Mouse (Mus musculus) liver (tissue): ENCODE results near the gene Zbtb8os.

Experiments used
- DNase-seq: peaks from one replicate; pipeline ENCODE4 v3.0.0-alpha.2; 2020; ENCODE audit warnings: mixed read lengths

Zbtb8os gene

GRCm38 (mm10) chr4:129335216-129336074 lies at the start of gene Zbtb8os, which contains the start of gene Rbbp4:
TSS of gene Zbtb8os (plus strand) at chr4:129335695.
TSS of gene Rbbp4 (minus strand) at chr4:129335370.
- DNase-seq, result peak; percentile 100

- DNase-seq, result no peak
These were observed 49.4 kb upstream of the Zbtb8os start for GRCm38 (mm10) chr4:129286001-129286682.

- DNase-seq, result no peak
These were observed 48.6 kb upstream of the Zbtb8os start for GRCm38 (mm10) chr4:129286683-129287471.

DNA sequence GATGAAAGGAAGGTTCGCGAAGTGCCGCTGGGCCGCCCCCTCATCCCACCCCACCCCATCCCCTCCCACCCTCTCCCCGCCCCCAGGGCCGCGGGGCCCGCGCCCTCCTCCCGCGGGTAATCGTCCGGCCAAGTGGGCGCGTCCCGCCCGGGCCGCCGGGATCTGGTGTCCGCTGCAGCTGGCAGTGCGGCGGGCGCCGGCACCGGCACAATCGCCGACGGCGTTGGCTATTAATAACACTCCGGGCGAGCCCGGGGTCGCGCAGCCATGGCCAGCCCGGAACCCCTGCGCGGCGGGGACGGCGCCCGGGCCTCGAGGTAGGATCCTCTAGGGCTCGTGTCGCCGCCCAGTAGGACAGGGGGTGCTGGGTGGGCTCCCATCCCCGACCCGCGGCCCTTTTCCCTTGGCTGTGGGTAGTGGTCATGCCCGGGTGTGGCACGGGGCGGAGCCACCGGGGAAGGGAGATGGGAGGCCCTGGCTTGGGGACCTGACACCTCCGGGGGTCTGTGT lies 48.0 kb upstream of the Zbtb8os start, which contains the start of gene Sync:
Sync (plus strand) TSS at position 146 of the 510 bp plus-strand sequence.
- DNase-seq, result no peak

GRCm38 (mm10) chr4:129288067-129288466 lies 47.4 kb upstream of the Zbtb8os start:
- DNase-seq, result no peak

DNA sequence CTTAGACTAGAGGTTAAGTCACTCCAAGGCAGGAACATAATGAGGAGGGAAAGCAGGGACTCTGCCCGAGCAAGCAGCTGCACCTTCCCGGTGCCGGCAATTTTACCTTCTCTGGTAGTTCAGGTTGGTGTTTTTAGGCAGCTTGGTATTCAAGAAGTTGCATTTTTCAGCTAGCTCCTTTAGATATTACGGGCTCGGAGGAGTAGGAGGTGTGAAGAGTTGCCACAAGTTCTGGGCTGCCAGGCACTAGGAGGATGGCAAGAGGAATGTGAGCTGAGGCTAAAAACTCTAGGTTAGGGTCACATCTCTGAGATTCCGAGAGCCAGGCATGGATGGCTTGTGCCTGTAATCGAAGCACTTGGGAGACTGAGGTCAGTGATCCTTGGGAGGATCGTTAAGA lies 45.8 kb upstream of the Zbtb8os start:
- no peak for DNase-seq

- DNase-seq, result no peak
These were observed 42.7 kb upstream of the Zbtb8os start for GRCm38 (mm10) chr4:129292831-129293230.

DNA sequence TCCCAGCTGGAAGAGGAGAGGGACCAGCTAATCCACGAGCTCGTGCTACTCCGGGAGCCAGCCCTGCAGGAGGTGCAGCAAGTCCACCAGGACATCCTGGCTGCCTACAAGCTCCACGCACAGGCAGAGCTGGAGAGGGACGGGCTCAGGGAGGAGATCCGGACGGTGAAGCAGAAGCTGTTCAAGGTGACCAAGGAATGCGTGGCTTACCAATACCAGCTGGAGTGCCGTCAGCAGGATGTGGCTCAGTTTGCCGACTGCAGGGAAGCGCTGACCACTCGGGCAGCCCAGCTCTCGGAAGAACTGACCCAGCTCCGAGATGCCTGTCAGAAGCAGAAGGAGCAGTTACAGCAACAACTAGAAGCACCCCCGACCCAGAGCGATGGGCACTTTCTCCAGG lies 41.8 kb upstream of the Zbtb8os start:
- no peak for DNase-seq

DNA sequence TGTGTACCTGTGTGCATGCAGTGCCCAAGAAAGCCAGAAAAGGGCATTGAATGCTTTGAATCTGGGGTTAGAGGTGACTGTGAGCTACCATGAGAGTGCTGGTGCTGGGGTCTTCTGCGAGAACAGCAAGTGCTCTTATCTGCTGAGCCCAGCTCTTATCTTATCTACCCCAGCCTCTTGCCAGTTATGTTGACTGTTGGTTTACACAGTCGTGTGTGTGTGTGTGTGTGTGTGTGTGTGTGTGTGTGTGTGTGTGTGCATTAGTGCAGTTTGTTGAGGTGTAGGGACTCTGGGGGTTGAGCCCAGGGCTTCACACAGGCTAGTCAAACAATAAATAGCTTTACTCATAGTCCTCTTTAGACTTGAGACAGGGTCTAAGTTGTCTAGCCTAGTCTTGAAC lies 40.3 kb upstream of the Zbtb8os start:
- DNase-seq, result peak; percentile 50

DNA sequence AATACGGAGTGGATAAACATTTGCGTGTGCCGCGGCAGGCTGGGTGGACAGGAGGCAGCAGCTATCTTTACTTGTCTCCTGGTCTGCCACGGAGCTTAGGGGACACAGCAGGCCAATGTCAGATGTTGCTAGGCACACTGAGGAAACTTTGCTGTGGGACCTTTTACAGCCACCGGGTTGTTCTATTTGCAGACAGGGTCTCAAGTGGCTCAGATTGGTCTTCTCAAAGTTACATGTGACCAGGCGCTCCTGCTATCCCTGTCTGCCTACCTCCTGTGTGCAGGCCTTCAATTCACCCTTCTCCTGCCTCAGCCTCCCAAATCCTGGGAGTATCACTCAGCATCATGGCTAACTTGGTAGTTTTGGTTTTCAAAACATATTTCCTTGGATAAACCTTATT lies 39.4 kb upstream of the Zbtb8os start:
- no peak for DNase-seq

DNA sequence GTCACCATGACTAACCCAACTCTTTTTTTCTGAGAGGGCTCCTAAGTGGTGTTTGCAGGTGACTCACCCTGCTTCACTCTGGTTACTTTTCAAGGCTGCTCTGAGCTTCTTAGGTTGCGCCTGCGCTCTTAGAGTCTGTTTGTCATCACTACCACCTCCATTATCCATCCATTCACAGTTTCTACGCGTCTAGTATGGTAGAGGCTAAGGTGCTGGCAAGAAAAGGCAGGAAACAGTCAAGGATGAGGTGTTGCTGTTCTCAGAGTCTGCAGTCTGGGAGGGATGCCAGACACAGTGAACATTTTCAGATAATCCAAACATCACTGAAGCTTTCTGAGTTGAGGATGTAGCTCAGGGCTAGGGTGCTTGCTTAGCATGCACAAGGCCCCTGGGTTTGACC lies 37.8 kb upstream of the Zbtb8os start:
- DNase-seq, result no peak

GRCm38 (mm10) chr4:129299121-129299520 lies 36.4 kb upstream of the Zbtb8os start:
- DNase-seq, result no peak

GRCm38 (mm10) chr4:129303401-129303800 lies 32.1 kb upstream of the Zbtb8os start:
- DNase-seq, result no peak

DNA sequence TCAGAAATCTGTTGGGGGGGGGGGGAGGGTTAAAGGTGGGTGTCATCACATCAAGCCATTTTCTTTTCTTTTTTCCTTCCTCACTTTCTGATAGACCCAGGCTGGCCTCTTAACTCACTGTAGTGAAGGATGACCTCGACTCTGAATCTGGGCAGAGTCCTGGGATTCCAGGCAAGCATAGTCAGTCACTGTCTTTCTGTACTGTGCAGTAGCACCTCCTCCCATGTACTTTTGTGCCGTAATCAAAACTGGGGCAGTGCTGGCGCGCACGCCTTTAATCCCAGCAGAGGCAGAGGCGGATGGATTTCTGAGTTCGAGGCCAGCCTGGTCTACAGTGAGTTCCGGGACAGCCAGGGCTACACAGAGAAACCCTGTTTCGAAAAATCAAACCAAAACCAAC lies 31.7 kb upstream of the Zbtb8os start:
- DNase-seq, result no peak

GRCm38 (mm10) chr4:129304306-129304705 lies 31.2 kb upstream of the Zbtb8os start:
- no peak for DNase-seq

DNA sequence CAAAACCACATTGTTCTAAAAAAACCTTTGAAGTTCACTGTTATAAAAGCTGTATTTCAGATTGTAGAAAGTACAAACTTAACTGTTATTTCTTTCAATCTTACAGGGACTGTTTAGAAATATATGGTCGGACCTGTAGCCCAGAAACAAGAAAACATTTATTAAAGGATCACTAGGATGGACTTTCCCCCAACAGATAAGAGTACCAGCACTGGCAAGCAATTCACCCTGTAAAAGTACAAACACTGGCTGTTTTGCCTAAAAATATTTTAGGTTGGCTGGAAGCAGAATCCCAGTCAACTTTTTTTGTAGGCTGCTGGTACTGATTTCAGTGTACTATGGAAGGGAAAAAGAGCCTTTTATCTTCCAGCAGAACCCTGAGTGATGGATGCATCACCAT lies 27.6 kb upstream of the Zbtb8os start:
- DNase-seq, result no peak

- no peak for DNase-seq
These were observed 21.6 kb upstream of the Zbtb8os start for GRCm38 (mm10) chr4:129313886-129314285.

DNA sequence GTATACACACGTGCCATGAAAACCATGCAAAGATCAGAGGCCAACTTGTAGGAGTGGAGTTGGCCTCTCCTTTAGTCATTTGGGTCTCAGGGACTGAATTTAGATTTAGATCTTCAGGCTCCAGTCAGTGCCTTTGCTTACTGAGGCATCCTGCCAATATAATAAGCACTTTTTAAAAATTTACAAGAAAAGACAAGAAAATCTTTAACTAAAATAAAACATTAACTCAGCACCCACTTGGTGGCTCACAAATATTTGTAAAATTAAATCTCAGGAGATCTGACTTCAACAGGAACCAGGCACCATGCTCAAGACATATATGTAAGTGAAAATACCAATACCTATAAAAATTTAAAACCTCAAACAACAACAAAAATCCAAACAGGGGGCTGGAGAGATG lies 14.6 kb upstream of the Zbtb8os start:
- no peak for DNase-seq

DNA sequence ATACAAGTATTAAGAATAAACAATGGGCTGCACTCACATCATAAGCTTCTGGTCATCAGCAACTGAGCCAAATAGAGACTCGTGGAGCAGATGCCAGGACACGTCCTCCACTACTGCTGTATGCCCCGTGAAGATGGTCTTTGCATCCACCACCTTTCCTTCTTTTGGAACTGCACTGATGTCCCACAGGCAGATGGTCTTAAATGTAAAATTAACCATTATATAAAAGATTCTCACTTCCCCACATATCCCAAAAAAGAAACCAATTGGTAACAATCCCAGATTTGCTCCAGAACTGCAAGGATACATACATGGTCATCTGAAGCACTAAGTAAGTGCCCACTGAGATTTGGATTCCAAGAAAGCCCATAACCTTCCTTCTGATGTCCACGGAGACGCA lies 13.5 kb upstream of the Zbtb8os start:
- no peak for DNase-seq

DNA sequence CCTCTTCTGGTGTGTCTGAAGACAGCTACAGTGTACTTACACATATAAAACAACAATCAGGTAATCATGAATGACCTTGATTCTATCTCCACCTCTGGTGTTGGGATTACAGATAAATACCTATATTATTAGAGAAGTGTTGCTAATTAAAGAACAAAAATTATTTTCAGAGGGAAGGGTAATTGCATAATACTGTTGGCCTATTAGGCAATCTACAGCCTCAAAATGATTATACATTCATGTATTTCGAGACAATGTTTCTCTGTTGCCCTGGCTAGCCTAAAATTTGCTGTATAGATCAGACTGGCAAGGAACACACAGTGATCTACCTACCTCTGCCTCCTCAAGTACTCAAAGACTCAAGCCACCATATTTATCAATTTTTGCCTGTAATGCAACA lies 12.0 kb upstream of the Zbtb8os start:
- DNase-seq, result no peak

DNA sequence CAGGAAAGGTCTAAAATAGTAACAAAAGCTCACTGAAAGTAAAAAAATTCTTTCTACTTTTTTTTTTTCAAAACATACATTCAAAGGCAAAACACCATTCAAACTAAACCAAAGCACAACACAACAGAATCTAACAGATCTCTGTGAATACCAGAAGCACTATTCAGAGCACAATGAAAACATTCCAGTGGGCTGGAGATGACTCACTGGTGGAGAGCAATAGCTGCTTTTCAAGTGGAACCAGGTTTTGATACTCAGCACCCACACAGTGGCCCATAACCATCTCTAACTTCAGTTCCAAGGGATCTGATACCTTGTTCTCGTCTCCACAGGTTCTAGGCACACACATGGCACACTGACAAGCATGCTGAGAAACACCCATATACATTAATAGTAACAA lies 10.7 kb upstream of the Zbtb8os start:
- no peak for DNase-seq

DNA sequence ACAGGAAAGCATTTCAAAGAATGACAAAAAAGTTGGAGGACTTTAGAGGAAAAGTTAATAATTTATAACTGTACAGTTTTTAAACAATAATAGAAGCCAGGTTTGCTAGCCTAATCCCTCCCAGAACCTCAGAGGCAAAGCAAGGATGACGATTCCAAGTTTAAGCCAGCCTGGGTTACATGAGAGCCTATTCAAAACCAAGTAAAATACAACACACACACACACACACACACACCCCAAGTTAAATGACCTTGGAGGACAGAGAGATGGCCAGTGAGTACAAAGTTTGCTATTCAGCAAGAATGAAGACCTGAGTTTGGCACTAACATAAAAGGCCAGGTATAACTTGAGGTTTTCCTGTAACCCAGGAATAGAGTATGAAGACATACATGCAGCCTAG lies 9.3 kb upstream of the Zbtb8os start:
- no peak for DNase-seq

GRCm38 (mm10) chr4:129332846-129333245 lies 2.6 kb upstream of the Zbtb8os start:
- no peak for DNase-seq
